Comparison of ENCODE assay signal across 23 mouse cellular contexts in the genomic region with DNA sequence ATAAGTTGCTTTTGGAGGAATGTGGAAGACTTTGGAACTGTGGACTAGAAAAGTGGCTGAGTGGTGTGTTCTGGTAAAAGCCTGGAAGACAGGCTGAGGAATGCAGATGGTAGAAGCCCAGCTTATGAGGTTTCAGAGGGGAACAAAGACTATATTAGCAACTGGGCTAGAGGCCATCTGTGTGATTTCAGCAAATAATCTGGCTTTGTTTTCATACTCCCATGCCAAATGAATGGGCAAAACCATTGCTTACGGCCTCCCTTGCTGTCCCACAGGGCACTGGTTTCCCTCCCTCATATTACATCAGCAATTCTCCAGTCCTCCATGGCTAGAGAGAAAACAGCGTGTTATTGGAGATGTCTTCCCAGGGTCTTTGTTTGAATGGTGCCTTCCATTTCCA. TPM values are rescaled to one million over a fixed set of nuclear protein-coding genes. Genes with fewer than 3 reads are reported as not detected.
DNase-seq lines count a peak whose midpoint lies in the region; ATAC-seq and TF ChIP-seq lines count a peak whose summit lies in the region.
"Had no signal": no experiment of that assay in that cellular context is flagged by ENCODE, and none has a peak within 500 bp of the region (broad histone marks: within the 10 kb centered on the region; RNA-seq: fewer than 3 reads in every experiment).

No protein-coding gene starts in this region.

- H3K4me2 ChIP-seq in heart, embryonic 11.5 days, result no peak overlapping the region
- H3K4me2 ChIP-seq: embryonic facial prominence, embryonic 15.5 days; heart, embryonic 12.5 days; hindbrain, embryonic 15.5 days; kidney, embryonic 15.5 days; limb, embryonic 15.5 days; liver, embryonic 15.5 days; midbrain, embryonic 13.5 days had no signal

- WGBS in heart, embryonic 11.5 days (ENCODE audit: insufficient replicate concordance), result 78% methylated on average over 2 of the region's 2 CpGs

- H3K36me3 ChIP-seq in heart, embryonic 11.5 days (ENCODE audit: control insufficient read depth, insufficient read depth, low read length), result no peaks in the 10 kb centered on the region
- H3K36me3 ChIP-seq: embryonic facial prominence, embryonic 15.5 days; heart, embryonic 12.5 days; hindbrain, embryonic 15.5 days; kidney, embryonic 15.5 days; limb, embryonic 15.5 days; liver, embryonic 15.5 days; midbrain, embryonic 13.5 days had no signal

- peak; percentile 52 to 55 for DNase-seq in cerebellum, postnatal 10 days
- no peak for DNase-seq in cerebellum, adult 9-10 months
- DNase-seq in heart, adult 8-10 months (ENCODE audit: low spot score), result peak; percentile 19
- peak; percentile 90 for DNase-seq in Muller cell, postnatal 12 days (ENCODE audit: inconsistent ontology term)
- peak; percentile 30 for DNase-seq in brain, embryonic 14.5 days (ENCODE audit: low read depth)
- no peak for DNase-seq in urinary bladder, postnatal 25 days (ENCODE audit: low spot score)
- DNase-seq: adrenal gland, adult 8-10 months; cerebellum, adult 9-11 months; embryo, embryonic 11 days; gastrocnemius, postnatal 25 days; heart, postnatal 36 days; thymus, postnatal 25 days had no signal

- no peak overlapping the region for H3K9ac ChIP-seq in heart, embryonic 11.5 days (ENCODE audit: low read depth, low read length)
- H3K9ac ChIP-seq: embryonic facial prominence, embryonic 15.5 days; heart, embryonic 12.5 days; hindbrain, embryonic 15.5 days; kidney, embryonic 15.5 days; limb, embryonic 15.5 days; liver, embryonic 15.5 days; midbrain, embryonic 13.5 days had no signal

- TF ChIP-seq POLR2A in brain, embryonic 14.5 days (IDR thresholded peaks at IDR 0.05; ENCODE audit: borderline replicate concordance, extremely low read depth, insufficient read depth, insufficient read length, poor library complexity, severe bottlenecking), result no peak

- H3K27ac ChIP-seq in heart, embryonic 11.5 days (ENCODE audit: low read depth, low read length), result no peak overlapping the region
- H3K27ac ChIP-seq: embryonic facial prominence, embryonic 15.5 days; hindbrain, embryonic 15.5 days; kidney, embryonic 15.5 days; limb, embryonic 15.5 days; liver, embryonic 15.5 days; midbrain, embryonic 13.5 days had no signal

- TF ChIP-seq CTCF in brain, embryonic 14.5 days (IDR thresholded peaks at IDR 0.05; ENCODE audit: borderline replicate concordance, extremely low read depth, insufficient read depth, insufficient read length), result no peak

- no peaks in the 10 kb centered on the region for H3K4me1 ChIP-seq in heart, embryonic 11.5 days (ENCODE audit: control insufficient read depth, insufficient read depth, low read length)
- H3K4me1 ChIP-seq: embryonic facial prominence, embryonic 15.5 days; hindbrain, embryonic 15.5 days; kidney, embryonic 15.5 days; limb, embryonic 15.5 days; liver, embryonic 15.5 days; midbrain, embryonic 13.5 days had no signal

- no peak overlapping the region for H3K4me3 ChIP-seq in heart, embryonic 11.5 days (ENCODE audit: low read depth, low read length)
- H3K4me3 ChIP-seq: embryonic facial prominence, embryonic 15.5 days; heart, embryonic 12.5 days; hindbrain, embryonic 15.5 days; kidney, embryonic 15.5 days; limb, embryonic 15.5 days; liver, embryonic 15.5 days; midbrain, embryonic 13.5 days; myocyte had no signal

- H3K9me3 ChIP-seq in heart, embryonic 11.5 days (replicated peaks; ENCODE audit: control insufficient read depth, low read length), result no peaks in the 10 kb centered on the region
- H3K9me3 ChIP-seq: embryonic facial prominence, embryonic 15.5 days; hindbrain, embryonic 15.5 days; kidney, embryonic 15.5 days; limb, embryonic 15.5 days; liver, embryonic 15.5 days; midbrain, embryonic 13.5 days had no signal

- no peak for ATAC-seq in heart, embryonic 11.5 days (replicated peaks; ENCODE audit: insufficient number of reproducible peaks, low FRiP score, low TSS enrichment)
- ATAC-seq: intestine, postnatal 0 days; lung, postnatal 0 days; midbrain, embryonic 13.5 days had no signal

- H3K27me3 ChIP-seq in heart, embryonic 11.5 days (ENCODE audit: control insufficient read depth, insufficient read depth, low read length), result no peaks in the 10 kb centered on the region
- H3K27me3 ChIP-seq: embryonic facial prominence, embryonic 15.5 days; heart, embryonic 12.5 days; hindbrain, embryonic 15.5 days; kidney, embryonic 15.5 days; limb, embryonic 15.5 days; liver, embryonic 15.5 days; midbrain, embryonic 13.5 days had no signal

RNA-seq across cellular contexts. Expression of a gene that starts 17.4 kb away (rescaled TPM):
- 1 to 10 TPM; 4.8 to 6.3 (median 5.8) TPM for total RNA-seq in heart, adult 8-10 months (2022)
- 10.0 and 11.1 TPM in 2 replicates for polyA plus RNA-seq in heart, embryonic 11.5 days (2014; fragmentation: Nextera tagmentation; extraction: Ambion mirVana)
- 7.9 and 12.0 TPM in 2 replicates for polyA plus RNA-seq in brain, embryonic 14.5 days (2012; rRNA removed)

RNA-seq across cellular contexts. Expression of a gene that starts 36.8 kb away (rescaled TPM):
- total RNA-seq in heart, adult 8-10 months (2022), result 10 to 100 TPM; 41.0 to 62.7 (median 51.3) TPM
- polyA plus RNA-seq in heart, embryonic 11.5 days (2014; fragmentation: Nextera tagmentation; extraction: Ambion mirVana), result 37.4 and 42.5 TPM in 2 replicates
- polyA plus RNA-seq in brain, embryonic 14.5 days (2012; rRNA removed), result 15.5 and 18.0 TPM in 2 replicates

Comparison
In these comparisons a context has a peak if more than half of its experiments do, and no peak if none do; other contexts are left out.
1. DNase-seq: peak in cerebellum, postnatal 10 days (2 of 2), heart, adult 8-10 months (single experiment), Muller cell, postnatal 12 days (single experiment) and brain, embryonic 14.5 days (single experiment); none in cerebellum, adult 9-10 months (single experiment) and urinary bladder, postnatal 25 days (single experiment).